Mouse (Mus musculus) kidney, adult 8-10 months (tissue): ENCODE results near the gene Baz2b.

Source experiments
- DNase-seq, 2 experiments: peaks; one replicate each; pipeline ENCODE4 v3.0.0; 2022

Baz2b gene

DNA sequence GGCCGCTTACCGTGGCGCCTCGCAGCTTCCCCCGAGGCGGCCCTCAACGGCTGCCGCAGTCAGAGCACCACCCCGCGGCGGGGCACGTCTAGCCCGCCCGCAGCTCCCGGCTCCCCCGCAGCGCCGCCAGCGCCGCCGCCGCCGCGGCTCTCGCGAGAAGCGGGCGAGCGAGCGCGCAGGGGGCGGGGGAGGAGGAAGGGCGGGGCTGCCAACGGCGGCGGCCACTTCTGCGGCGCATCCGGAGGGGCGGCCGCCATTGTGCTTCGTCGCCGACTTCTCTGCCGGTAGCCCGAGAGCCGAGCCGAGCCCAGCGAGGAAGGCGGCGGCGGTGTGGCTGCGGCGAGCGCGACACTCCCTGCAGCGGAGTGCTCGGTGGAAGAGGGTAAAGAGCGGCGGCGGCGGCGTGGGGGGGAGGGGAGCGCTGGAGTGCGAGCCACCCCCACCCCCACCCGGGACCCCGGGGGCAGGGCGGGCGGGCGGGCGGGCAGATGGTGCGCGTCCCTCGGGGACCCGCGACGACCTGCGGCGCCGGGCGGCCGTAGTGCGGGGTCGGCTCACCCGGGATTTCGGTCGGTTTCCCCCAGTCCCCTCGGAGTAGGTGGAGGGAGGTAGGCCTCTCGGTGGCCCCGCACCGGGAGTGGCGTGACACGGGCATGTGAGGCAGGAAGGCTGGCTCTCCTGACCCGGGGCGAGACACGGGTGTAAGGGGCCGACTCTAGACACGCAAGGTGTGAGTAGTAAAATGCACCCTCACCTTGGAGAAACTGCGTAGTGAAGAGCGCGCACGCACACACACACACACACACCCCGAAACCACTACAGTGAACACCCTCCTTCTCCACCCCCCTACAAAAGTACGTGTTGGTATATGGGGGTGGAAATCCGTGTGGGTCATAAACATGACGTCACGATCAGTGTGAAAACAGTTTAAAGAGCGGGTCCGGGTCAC, at the start of gene Baz2b, which contains the start of gene March7:
Gene Baz2b (minus strand): TSS at position 137 of the 949 bp plus-strand sequence.
Gene March7 (plus strand): TSS at position 185 of the 949 bp plus-strand sequence.
- peak; percentile 78 to 79 for DNase-seq

DNA sequence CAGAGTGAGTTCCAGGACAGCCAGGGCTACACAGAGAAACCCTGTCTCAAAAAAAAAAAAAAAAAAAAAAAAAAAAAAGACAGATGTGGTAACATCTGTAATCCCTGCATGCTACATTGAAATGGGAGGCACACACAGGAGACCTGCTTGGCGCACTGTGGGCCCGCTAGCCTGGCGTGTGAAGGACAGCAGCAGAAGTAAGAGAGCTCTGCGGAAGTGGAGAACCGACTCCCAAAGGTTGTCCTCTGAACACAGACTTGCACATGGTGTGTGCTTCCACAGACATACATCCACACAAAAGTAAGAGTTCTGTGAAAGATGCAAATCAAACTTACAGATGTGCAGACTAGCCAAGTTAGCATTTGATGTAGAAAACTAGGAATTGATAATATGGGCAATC, 49.5 kb upstream of the Baz2b start:
- no peak for DNase-seq

DNA sequence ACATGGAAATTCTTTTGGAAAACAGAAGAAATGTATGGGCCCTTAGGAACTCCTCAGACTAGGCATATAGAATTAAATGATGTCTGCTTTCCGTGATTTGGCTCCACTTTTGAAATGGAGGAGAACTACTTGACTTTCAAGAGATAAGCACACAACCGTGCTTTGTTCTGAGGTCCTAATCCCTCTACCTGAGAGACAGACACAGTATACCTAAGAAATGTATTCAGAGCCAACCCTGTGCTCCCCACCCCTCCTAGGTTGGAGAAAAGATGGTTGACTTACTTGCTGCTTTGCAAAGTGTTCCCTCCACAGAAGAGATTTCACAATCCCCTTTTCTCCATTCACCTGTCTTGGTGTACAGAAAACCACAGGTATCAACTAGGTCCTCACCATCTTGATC, 47.1 kb upstream of the Baz2b start:
- DNase-seq = no peak

DNA sequence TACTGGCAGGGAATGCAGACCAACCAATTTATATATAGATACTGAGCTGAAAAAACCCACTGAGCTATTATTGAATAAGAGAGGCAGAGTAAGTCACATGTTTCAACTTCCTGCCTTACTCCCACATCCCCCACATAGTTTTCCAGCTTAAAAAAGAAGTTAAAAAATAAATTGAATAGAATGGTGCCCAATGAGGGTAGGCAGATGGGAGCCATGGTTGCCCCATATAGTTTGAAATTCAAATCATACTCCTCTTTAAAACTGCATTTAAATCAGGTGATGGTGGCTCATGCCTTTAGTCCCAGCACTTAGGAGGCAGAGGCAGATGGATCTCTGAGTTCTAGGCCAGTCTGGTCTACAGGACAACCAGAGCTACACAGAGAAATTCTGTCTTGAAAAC, 43.9 kb upstream of the Baz2b start:
- no peak for DNase-seq

DNA sequence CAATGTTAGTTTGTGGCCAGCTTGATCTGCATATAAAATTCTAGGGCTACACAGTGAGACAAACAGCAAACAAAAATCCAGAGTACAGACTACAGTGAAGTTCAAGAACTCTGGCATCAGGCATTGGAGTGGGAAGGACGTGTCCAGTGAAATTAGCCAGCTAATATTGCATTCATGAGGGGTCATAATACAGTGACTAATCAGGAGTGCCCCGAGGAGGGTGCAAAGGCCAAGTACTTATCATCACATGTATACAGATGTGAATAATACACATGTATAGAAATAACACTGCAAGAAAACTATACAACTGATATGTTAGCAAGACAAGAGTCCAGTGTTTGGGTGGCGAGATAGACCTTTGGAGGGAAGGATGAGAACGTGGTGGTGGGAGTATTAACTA, 43.1 kb upstream of the Baz2b start:
- DNase-seq = no peak

DNA sequence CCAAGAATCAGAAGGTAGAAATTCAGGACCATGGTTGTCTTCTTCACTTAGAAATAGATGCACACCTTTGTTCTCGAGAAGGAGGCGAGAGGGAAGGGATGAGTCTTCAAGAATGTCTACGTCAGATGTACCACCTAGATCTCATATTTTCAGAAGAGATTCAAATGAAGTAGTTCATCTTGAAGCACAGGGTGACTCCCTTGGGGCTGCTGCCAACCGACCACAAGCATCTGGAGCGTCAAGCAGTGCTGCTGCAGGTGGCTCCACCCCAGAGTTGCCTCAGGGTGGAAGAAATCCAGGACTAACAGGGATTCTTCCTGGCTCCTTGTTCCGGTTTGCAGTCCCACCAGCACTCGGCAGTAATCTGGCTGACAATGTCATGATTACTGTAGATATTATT, 24.9 kb upstream of the Baz2b start:
- DNase-seq = no peak

DNA sequence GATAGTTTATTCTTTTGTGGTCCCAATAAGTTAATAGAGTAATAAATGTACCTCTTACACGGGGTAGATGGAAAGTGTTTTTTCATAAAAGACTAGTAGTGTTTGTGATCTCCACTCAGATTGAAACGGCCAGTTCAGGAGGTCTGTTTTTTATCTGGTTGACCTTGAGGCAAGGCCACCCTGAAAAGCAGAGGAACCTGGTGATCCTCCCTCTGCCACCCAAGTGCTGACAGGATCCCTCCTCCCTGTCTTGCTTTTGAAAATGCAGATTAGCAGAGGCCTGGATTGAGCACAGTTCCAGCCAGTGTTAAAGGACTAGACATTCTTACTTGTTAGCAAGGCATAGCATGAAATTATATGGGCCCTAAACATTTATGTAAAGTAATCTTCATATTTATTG, 23.5 kb upstream of the Baz2b start:
- DNase-seq = no peak

DNA sequence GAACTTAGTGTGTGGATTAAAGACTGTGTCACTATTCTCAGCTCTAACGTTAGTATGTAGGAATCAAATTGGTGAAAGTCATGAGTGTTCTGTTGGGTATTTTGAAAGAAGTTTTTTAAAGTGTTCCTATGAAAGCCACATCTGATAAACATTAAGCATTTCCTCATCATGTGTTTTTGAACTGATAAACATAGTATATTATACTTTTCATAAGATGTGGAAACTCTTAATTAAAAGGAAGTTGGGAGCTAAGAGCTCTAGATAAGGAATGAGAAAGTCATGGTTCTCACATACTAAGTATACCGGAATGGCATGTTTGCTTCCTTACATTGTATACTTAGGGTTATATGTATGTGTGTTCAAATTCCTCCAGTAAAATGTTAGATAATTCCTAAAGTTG, 20.7 kb upstream of the Baz2b start:
- DNase-seq = no peak

DNA sequence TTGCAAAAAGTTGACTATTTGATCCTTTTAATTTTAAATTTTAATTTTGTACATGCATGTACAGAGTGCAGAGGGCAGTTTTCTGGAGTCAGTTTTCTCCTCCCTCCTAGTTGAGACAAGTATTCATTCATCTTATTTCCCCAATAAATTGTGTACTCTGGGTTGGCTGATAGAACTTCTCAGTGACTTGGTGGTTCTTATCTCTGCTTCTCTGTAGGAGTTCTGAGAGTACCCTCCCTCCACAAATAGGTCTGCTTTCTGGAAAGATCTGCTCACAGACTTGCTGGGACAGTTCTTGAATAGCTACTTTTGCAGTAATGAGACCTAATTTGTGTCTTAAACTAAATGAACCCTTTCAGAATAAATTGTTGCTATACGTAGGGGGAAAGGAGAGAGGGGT, 18.8 kb upstream of the Baz2b start:
- DNase-seq = no peak

DNA sequence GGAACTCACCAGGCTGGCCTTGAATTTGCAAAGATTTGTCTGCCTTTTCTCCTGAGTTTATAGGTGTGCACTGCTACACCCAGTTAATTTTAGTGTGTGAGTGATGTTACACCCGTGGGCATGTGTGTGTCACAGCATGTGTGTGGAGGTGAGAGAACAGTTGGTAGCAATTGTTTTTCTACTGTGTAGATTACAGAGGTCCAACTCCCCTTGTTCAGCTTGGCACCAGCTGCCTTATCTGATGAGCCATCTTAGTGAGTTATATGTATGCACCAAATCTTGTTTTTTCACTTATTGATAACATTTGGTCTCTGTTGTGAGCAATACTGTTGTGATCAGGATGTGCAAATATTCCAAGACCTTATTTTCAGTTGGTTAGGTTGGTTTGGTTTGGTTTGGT, 13.8 kb upstream of the Baz2b start:
- no peak for DNase-seq

DNA sequence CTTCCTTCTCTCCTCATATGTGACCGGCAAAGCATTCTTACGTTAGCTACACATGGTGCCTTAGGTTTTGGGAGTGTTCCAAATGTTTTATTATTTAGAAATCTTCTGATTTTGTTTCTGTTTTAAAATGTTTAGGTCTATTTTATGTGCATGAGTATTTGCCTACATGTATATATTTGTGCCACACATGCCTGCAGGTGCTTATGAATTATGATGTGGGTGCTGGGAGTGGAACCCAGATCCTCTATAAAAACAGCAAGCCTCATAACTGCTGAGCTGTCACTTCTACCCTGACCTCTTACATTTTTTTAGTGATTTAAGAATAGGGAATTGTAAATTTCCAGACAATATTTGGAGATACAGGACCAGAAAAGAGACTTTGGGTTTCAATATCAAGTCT, 12.3 kb upstream of the Baz2b start:
- no peak for DNase-seq

DNA sequence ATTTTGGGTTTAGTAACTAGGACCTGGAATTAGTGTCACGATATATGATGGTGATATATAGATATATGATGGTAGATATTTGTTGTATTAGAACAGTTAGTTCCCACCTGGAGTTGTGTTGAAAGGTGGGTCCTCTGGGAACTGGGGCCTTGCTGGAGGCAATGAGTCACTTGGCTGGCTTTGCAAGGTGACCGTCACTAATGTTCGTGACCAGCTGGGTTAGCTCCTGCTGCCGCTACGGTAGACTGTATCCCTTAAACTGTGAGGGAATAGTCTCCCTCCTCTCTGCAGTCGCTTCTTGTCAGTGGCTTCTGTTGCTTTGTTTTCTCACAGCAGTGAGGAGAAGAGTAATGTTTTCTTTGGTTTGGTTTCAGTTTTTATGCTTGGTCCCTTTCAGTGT, 11.6 kb upstream of the Baz2b start:
- peak in 1 of 2 experiments; percentile 29 for DNase-seq

DNA sequence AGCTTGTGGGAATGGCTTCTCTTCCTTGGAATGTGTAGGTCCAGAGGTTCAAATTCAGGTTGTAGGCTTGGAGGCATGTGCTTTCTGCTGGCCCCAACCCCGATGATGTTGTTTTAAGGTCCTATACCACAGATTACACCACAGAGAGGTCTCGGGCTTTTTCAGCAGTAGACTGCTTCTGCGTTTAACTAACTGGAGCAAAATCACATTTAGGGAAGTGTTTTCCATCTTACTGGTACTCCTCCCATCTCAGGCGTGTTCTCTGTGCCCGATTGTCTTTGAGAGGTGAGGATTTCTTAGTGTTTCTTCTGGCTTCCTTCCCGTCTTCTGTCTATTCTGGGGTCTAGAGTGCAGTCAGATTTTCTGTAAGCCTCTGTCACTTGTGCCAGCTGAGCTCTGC, 8.0 kb upstream of the Baz2b start:
- no peak for DNase-seq

DNA sequence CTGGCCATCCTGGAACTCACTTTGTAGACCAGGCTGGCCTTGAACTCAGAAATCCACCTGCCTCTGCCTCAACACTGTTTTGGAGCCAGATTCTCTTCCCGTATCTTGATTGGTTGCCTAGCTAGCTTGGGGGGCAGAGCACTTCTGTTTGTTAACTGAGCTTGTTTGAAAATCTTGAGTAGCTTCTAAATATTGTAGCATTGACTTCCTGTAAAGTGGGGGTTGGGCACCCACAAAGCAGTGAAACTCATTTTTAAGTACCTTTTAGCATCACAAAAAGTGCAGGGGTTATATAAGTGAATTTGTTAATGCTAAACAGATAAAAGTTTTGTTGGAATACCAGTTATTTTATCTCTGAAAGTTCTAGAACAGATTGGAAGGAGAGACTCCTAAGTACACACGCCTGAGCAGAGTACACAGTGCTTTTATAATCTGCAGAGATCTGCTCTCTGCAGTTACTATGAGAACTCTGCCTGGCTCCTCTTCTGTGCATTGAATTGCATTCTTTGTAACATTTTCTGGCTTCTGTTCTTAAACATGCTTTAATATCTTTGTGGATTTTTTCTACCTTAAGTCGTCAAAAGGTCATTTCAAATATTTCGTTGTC, 7.0 kb upstream of the Baz2b start:
- no peak for DNase-seq

DNA sequence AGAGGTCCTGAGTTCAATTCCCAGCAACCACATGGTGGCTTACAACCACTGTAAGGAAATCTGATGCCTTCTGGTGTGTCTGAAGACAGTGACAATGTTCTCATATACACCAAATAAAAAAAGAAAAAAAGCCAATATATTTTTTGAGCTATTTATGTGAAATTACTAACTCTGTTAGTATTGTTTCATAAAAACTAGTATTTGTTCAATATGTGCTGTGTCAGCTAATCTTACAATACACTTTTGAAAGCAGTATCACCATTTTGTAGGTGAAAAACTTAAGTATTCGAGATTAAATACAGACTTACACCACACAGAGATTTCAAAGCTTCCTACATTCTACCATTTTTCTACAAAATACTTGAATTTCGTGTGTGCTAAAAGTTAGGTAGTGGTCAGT, 5.0 kb upstream of the Baz2b start:
- no peak for DNase-seq

DNA sequence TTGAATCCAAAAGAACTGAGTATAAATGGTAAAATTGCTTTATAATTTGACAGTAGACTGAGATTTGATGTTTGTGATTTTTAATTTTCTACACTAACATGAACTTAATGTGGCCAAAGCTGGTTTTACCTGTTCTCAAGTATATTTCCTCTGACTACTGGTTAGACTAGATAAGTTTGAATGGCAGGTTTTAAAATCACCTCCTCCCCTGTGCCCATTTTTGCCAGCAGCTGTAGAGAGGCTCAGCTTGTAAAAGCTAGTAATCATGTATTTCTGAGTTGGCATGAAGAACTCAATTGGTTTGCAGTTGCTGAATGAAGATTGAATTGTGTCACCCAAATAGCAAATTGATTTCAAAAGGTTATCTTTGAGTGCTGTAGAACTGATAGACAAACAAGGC, 2.8 kb upstream of the Baz2b start:
- DNase-seq = no peak

DNA sequence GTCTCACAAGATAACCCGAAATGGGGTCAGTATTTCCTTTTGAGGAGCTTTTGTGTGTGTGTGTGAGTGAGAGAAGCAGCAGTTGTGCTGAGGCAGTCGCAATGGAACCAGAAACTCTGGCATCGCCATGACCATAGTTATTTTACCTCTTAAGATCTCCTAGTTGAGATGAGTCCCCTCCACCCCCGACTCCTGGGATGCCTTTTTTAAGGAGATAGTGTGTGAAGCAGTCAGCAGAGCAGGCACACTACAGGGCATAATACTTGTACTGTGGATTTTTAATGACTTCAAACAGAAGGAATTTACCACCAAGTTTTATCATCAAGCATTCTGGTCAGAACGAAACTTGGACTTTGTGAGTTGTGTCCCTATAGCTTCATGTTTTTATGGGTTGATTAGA, 1.2 kb upstream of the Baz2b start:
- no peak for DNase-seq

DNA sequence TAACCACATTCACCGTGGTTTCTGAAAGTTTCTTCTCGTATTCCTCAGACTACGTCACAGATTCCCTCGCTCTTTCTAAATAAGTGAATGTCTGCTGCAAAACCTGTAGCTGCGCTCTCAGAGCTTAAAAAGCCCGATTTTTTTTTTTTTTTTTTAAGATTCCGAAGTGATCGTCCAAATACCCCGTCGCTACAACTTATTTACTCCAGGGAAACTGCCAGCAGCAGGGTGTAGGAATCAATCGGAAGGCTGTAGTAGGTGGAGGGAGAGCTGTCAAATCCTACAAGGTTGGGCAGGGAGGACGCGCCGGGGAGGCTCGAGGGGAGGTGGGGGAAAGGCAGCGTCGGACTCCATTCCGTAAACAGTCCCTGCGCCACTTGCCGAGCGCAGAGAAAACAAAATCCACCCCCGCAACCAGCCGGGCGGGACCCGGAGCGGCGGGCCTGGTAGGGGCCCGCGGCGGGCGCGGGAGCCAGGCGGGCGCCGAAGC, 472 bp downstream of the Baz2b start:
- peak; percentile 26 to 51 for DNase-seq

DNA sequence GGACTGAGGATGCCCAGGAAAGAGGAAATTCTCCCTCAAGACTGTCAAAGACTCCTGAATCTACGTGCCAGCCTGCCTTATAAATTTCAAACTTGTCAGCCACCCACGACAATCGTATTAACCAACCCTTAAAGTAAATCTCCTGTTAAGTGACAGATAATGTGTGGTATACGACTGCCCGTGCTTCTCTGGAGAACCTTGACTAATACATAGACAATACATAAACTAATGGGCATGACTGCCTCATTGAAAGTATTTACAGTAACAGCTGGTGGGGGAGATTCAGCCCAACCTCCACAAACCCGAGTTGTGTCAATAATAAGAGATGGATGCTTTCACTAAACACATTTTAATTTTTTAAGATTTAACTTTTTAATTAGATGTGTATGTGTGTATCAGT, 3.8 kb downstream of the Baz2b start:
- DNase-seq = no peak

DNA sequence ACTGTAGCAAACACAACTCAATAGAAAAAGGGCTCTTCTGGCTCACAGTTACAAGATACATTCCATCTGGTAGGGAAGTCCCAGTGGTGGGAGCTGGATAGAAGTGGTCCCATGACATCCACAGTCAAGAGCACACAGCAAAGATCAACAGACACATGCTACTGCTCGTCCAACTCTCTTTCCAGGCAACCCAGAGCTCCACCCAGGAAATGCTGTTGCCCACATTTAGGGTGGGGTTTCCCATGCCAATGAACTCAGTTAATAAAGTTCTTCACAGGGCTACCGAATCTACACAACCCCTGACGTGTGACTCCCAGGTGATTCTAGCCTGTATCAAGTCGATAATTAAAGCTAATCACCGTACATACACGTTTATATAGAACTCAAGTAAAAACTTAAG, 5.5 kb downstream of the Baz2b start:
- DNase-seq = no peak

DNA sequence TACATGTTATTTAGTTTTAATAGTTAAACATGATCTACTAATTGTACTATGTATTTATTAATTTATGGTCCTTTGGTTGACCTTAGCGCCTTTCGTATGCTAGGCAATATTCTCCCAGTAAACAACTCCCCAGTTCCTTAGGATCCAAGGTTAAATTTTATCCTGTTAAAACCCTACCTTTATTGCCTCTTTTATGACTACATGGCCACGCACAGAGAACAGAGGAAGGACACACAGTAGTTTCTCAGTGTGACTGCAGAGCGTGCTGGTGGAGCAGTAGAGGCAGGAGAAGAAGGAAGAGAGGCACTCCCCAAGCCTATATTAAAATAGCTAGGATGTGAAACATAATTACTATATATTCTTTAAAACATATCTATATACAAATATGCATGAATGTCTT, 5.9 kb downstream of the Baz2b start:
- DNase-seq = no peak

DNA sequence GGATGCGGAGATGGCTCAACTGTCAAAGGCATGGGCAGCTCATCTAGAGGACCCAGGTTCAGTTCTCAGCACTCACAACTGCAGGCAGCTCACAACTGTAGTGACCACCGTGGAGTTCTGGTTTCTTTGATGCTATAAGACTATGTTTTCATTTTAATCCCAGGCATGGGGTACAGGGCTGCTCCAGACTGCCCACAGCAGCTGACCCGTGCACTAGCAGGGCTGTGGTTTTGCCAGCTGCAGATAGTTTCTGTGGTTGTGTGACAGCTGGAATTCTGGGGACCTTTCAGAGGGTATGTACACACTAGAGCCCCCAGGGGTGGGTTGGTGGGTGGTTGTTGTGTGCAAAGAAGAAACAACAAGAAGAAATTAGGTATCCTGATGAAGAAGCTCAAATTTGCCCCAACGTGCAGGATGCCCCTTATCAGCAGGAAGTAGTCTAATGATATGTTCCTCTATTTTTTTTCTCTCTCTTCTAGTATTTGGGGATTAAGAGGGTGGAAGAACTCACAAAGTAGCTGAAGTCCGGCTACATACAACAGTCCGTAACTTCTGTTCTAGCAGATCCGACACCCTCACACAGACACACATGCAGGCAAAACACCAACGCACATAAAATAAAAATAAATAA, 6.6 kb downstream of the Baz2b start:
- no peak for DNase-seq

DNA sequence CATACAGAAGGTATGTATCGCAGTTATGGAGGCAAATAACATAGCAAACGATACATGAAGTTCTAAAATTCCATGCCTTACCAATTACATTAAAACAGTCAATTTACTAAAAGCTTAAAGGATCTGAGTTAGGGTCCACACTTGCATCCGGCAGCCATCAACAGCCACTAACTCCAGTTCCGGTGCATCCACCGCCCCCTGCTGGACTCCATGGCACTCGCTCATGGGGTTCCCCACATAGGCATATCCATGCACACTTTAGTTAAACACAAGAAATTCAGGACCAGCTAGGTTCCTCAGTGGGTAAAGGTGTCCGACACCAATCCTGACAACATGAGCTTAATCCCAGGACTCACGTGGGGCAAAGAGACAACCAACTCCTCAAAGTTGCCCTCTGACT, 9.0 kb downstream of the Baz2b start:
- peak; percentile 32 to 62 for DNase-seq

DNA sequence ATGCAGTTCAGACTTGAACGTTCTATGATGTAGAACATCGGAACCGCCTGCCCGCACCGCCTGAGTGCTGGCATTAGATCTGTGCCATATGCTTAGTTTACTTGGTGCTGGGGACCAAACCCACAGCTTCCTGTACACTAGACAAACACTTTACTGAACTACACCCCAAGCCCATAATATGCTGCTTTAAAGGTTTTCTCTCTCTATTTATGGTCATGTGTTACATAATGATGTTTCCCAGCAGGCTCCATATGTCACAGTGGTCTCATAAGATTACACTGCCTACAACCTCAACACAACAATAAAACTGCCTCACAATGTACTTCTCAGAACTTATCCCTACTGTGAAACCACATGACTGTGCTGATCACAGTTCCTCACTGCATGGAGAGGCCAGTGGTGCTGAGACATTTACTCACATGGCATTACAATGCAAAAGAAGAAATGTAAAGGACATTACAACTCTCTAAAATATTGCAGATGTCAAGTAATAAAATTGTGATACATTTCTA, 9.5 kb downstream of the Baz2b start:
- DNase-seq = no peak
